Mouse (Mus musculus) thymus, adult 2 months (tissue): ENCODE measurements at regions not wholly inside any gene's neighbourhood (a gene's known extent, or its start where the extent isn't known, plus 50 kb on each side); places are given as distances from the start of the nearest gene placed in this dataset.

Experiments
- DNase-seq: peaks from one replicate; pipeline ENCODE4 v3.0.0; 2021
- H3K27ac ChIP-seq: fragments of 200-500 bp; 2 replicates; pipeline ENCODE4 v1.5.1; 2012; ENCODE audit warnings: low read length, control low read depth; ENCODE audit not compliant: control insufficient read depth, insufficient read depth
- H3K27me3 ChIP-seq: fragments of 200-500 bp; 2 replicates; pipeline ENCODE4 v1.6.1; 2012; ENCODE audit warnings: mild to moderate bottlenecking, low read length, moderate library complexity, mixed read lengths; ENCODE audit not compliant: control insufficient read depth, insufficient read depth
- H3K36me3 ChIP-seq: fragments of 200-500 bp; 2 replicates; pipeline ENCODE4 v1.6.1; 2012; ENCODE audit warnings: mild to moderate bottlenecking, low read length, moderate library complexity; ENCODE audit not compliant: control insufficient read depth, insufficient read depth
- H3K4me1 ChIP-seq: fragments of 200-500 bp; replicated peaks from 2 replicates; pipeline ENCODE4 v1.6.1; 2012; ENCODE audit warnings: low read length; ENCODE audit not compliant: control insufficient read depth, insufficient read depth
- H3K4me3 ChIP-seq: fragments of 200-500 bp; 2 replicates; pipeline ENCODE4 v1.5.1; 2012; ENCODE audit warnings: mild to moderate bottlenecking, low read length, control low read depth, moderate library complexity; ENCODE audit not compliant: control insufficient read depth, insufficient read depth
- CTCF ChIP-seq: fragments of 200-500 bp; IDR thresholded peaks from 2 replicates; pipeline ENCODE4 v1.5.1; 2012; ENCODE audit warnings: mild to moderate bottlenecking, control low read depth, low read length, moderate library complexity, borderline replicate concordance; ENCODE audit not compliant: control insufficient read depth, poor library complexity, insufficient read depth; ENCODE audit errors: extremely low read depth
- POLR2A ChIP-seq: fragments of 200-500 bp; IDR thresholded peaks from 2 replicates; pipeline ENCODE4 v1.6.1; 2012; ENCODE audit warnings: mild to moderate bottlenecking, low read length, control low read depth, moderate library complexity; ENCODE audit not compliant: control insufficient read depth, poor library complexity, insufficient read depth; ENCODE audit errors: extremely low read depth
- WGBS: fragments of 180-500 bp; shearing (Covaris S2); methylation state at CpG from one replicate; pipeline ENCODE4 v1.1.7; 2018; 5-methylcytosine and 5-hydroxymethylcytosine counted together

GRCm38 (mm10) chr13:81852309-81852978, 69.6 kb downstream of the Cetn3 start:
- 5% methylated on average over 2 of the region's 2 CpGs for WGBS

GRCm38 (mm10) chr13:81856072-81856471, 73.2 kb downstream of the Cetn3 start:
- TF ChIP-seq CTCF (no peak), POLR2A (no peak)
- no peaks in the 10 kb centered on the region for H3K36me3 ChIP-seq
- no peak overlapping the region for H3K27ac ChIP-seq
- DNase-seq, result no peak
- no peak overlapping the region for H3K4me3 ChIP-seq
- H3K4me1 ChIP-seq, result no peaks in the 10 kb centered on the region
- 66% methylated on average over 4 of the region's 4 CpGs for WGBS
- no peaks in the 10 kb centered on the region for H3K27me3 ChIP-seq

More at GRCm38 (mm10) chr13:81852309-81852978, 69.6 kb downstream of the Cetn3 start:
- H3K27me3 ChIP-seq, result no peaks in the 10 kb centered on the region
- H3K4me1 ChIP-seq, result no peaks in the 10 kb centered on the region
- TF ChIP-seq CTCF (no peak), POLR2A (no peak)
- DNase-seq, result no peak
- H3K4me3 ChIP-seq, result no peak overlapping the region
- no peak overlapping the region for H3K27ac ChIP-seq
- H3K36me3 ChIP-seq, result no peaks in the 10 kb centered on the region

GRCm38 (mm10) chr13:81860683-81861082, 77.8 kb downstream of the Cetn3 start:
- WGBS, result 84% methylated on average over 4 of the region's 4 CpGs
- Histone ChIP-seq H3K4me3 (no peak overlapping the region), H3K36me3 (no peaks in the 10 kb centered on the region)

GRCm38 (mm10) chr13:81861886-81862600, 79.2 kb downstream of the Cetn3 start:
- Histone ChIP-seq H3K36me3 (no peaks in the 10 kb centered on the region), H3K4me1 (no peaks in the 10 kb centered on the region), H3K4me3 (no peak overlapping the region), H3K27ac (no peak overlapping the region), H3K27me3 (no peaks in the 10 kb centered on the region)
- no peak for TF ChIP-seq CTCF
- no peak for TF ChIP-seq POLR2A
- WGBS, result 84% methylated on average over 5 of the region's 5 CpGs
- no peak for DNase-seq

More at GRCm38 (mm10) chr13:81860683-81861082, 77.8 kb downstream of the Cetn3 start:
- Histone ChIP-seq H3K27me3 (no peaks in the 10 kb centered on the region), H3K4me1 (no peaks in the 10 kb centered on the region), H3K27ac (no peak overlapping the region)
- no peak for DNase-seq
- TF ChIP-seq CTCF, result no peak
- TF ChIP-seq POLR2A, result no peak

GRCm38 (mm10) chr13:81871226-81871625, 88.3 kb downstream of the Cetn3 start:
- Histone ChIP-seq H3K4me1 (no peaks in the 10 kb centered on the region), H3K4me3 (no peak overlapping the region), H3K27me3 (no peaks in the 10 kb centered on the region), H3K27ac (no peak overlapping the region), H3K36me3 (no peaks in the 10 kb centered on the region)
- 88% methylated on average over 9 of the region's 9 CpGs for WGBS
- no peak for TF ChIP-seq CTCF
- no peak for TF ChIP-seq POLR2A
- DNase-seq, result no peak

GRCm38 (mm10) chr13:81885879-81886278, 103.0 kb downstream of the Cetn3 start:
- 79% methylated on average over 6 of the region's 6 CpGs for WGBS
- Histone ChIP-seq H3K4me1 (no peaks in the 10 kb centered on the region), H3K4me3 (no peak overlapping the region), H3K36me3 (no peaks in the 10 kb centered on the region), H3K27me3 (no peaks in the 10 kb centered on the region), H3K27ac (no peak overlapping the region)
- no peak for DNase-seq
- TF ChIP-seq CTCF (no peak), POLR2A (no peak)
